ENCODE assay signal across 20 mouse cellular contexts in genomic region chr7:132231476-132231875, GRCm38 (mm10).
DNase-seq lines count a peak whose midpoint lies in the region; ATAC-seq and TF ChIP-seq lines count a peak whose summit lies in the region.
"Had no signal": no experiment of that assay in that cellular context is flagged by ENCODE, and none has a peak within 500 bp of the region (broad histone marks: within the 10 kb centered on the region; RNA-seq: fewer than 3 reads in every experiment).

No protein-coding gene starts in this region.

- TF ChIP-seq CTCF in gastrocnemius, adult 2 months (IDR thresholded peaks at IDR 0.05) = no peak
- TF ChIP-seq CTCF in midbrain, postnatal 0 days (IDR thresholded peaks at IDR 0.05) = no peak

- H3K4me1 ChIP-seq in midbrain, embryonic 10.5 days = peaks cover 39% of the 10 kb centered on the region
- H3K4me1 ChIP-seq in midbrain, postnatal 0 days (ENCODE audit: insufficient read depth, low read length) = no peaks in the 10 kb centered on the region
- peaks cover 6% of the 10 kb centered on the region; the same call in 1 of the 2 replicates for H3K4me1 ChIP-seq in stomach, embryonic 15.5 days

- no peak overlapping the region for H3K27ac ChIP-seq in gastrocnemius, adult 2 months
- peak overlapping the region; percentile 57 for H3K27ac ChIP-seq in midbrain, embryonic 10.5 days (replicated peaks)
- H3K27ac ChIP-seq in midbrain, postnatal 0 days (ENCODE audit: low read depth, low read length) = no peak overlapping the region
- no peak overlapping the region for H3K27ac ChIP-seq in stomach, embryonic 15.5 days
- H3K27ac ChIP-seq: forebrain, embryonic 12.5 days; heart, embryonic 13.5 days; kidney, postnatal 0 days; liver, embryonic 14.5 days; midbrain, embryonic 13.5 days had no signal

- H3K27me3 ChIP-seq in midbrain, embryonic 10.5 days (ENCODE audit: low read depth, poor library complexity, severe bottlenecking) = no peaks in the 10 kb centered on the region
- no peaks in the 10 kb centered on the region for H3K27me3 ChIP-seq in midbrain, postnatal 0 days (ENCODE audit: insufficient read depth, low read length)
- no peaks in the 10 kb centered on the region for H3K27me3 ChIP-seq in stomach, embryonic 15.5 days (replicated peaks)
- H3K27me3 ChIP-seq: forebrain, embryonic 12.5 days; heart, embryonic 13.5 days; midbrain, embryonic 13.5 days had no signal

- no peak overlapping the region for H3K4me3 ChIP-seq in gastrocnemius, adult 2 months
- H3K4me3 ChIP-seq in midbrain, embryonic 10.5 days = no peak overlapping the region
- H3K4me3 ChIP-seq in midbrain, postnatal 0 days (ENCODE audit: low read depth, low read length) = no peak overlapping the region
- no peak overlapping the region for H3K4me3 ChIP-seq in stomach, embryonic 15.5 days (replicated peaks)
- H3K4me3 ChIP-seq: forebrain, embryonic 12.5 days; heart, embryonic 13.5 days; midbrain, embryonic 13.5 days; myocyte had no signal

- DNase-seq in gastrocnemius, adult 2 months = peak; percentile 51
- DNase-seq in gastrocnemius, postnatal 25 days = no peak
- DNase-seq in midbrain, embryonic 10.5 days (ENCODE audit: low spot score) = no peak
- DNase-seq in midbrain, postnatal 0 days (ENCODE audit: low spot score) = no peak
- DNase-seq in c-Kit-positive CD71-positive TER-119-negative erythroid progenitor cells, embryonic 14.5 days (ENCODE audit: low read depth) = peak; percentile 28
- DNase-seq in retina, postnatal 1 day = no peak
- DNase-seq: adrenal gland, adult 2 months; embryo, embryonic 11 days; gastrocnemius, postnatal 10 days; heart, adult 18-20 months; kidney, adult 18-20 months; thymus, postnatal 14 days had no signal

- WGBS in midbrain, embryonic 10.5 days = 93% methylated on average over 3 of the region's 3 CpGs
- 89% methylated on average over 3 of the region's 3 CpGs for WGBS in midbrain, postnatal 0 days
- 83% methylated on average over 3 of the region's 3 CpGs for WGBS in stomach, embryonic 15.5 days

- no peak overlapping the region for H3K4me2 ChIP-seq in midbrain, postnatal 0 days (ENCODE audit: low read depth, low read length, poor library complexity, severe bottlenecking)
- no peak overlapping the region for H3K4me2 ChIP-seq in stomach, embryonic 15.5 days
- H3K4me2 ChIP-seq: forebrain, embryonic 12.5 days; heart, embryonic 13.5 days; midbrain, embryonic 13.5 days had no signal

- H3K9me3 ChIP-seq in midbrain, embryonic 10.5 days (replicated peaks) = no peaks in the 10 kb centered on the region
- H3K9me3 ChIP-seq in midbrain, postnatal 0 days (ENCODE audit: low read length) = no peaks in the 10 kb centered on the region
- no peaks in the 10 kb centered on the region for H3K9me3 ChIP-seq in stomach, embryonic 15.5 days
- H3K9me3 ChIP-seq: forebrain, embryonic 12.5 days; heart, embryonic 13.5 days; midbrain, embryonic 13.5 days had no signal

- ATAC-seq in midbrain, postnatal 0 days (ENCODE audit: low FRiP score) = no peak
- peak; percentile 59 for ATAC-seq in stomach, embryonic 15.5 days (ENCODE audit: insufficient read depth, low FRiP score, low read depth)
- ATAC-seq: hindbrain, embryonic 16.5 days; midbrain, embryonic 13.5 days had no signal

- H3K36me3 ChIP-seq in midbrain, embryonic 10.5 days = peaks cover 15% of the 10 kb centered on the region
- H3K36me3 ChIP-seq in midbrain, postnatal 0 days (ENCODE audit: insufficient read depth, low read length) = no peaks in the 10 kb centered on the region
- H3K36me3 ChIP-seq in stomach, embryonic 15.5 days = no peaks in the 10 kb centered on the region
- H3K36me3 ChIP-seq: heart, embryonic 13.5 days had no signal

- no peak overlapping the region for H3K9ac ChIP-seq in midbrain, postnatal 0 days (replicated peaks; ENCODE audit: low read length, poor library complexity, severe bottlenecking)
- H3K9ac ChIP-seq in stomach, embryonic 15.5 days = no peak overlapping the region
- H3K9ac ChIP-seq: forebrain, embryonic 12.5 days; heart, embryonic 13.5 days; liver, embryonic 14.5 days; midbrain, embryonic 13.5 days had no signal

- intact Hi-C loops in gastrocnemius, adult 2 months (cut with DNase I) = no loop called here

Comparison
In these comparisons a context has a peak if more than half of its experiments do, and no peak if none do; other contexts are left out.
1. DNase-seq: peak in gastrocnemius, adult 2 months (single experiment) and c-Kit-positive CD71-positive TER-119-negative erythroid progenitor cells, embryonic 14.5 days (single experiment); none in gastrocnemius, postnatal 25 days (single experiment), midbrain, embryonic 10.5 days (single experiment), midbrain, postnatal 0 days (single experiment) and retina, postnatal 1 day (single experiment).